Mouse (Mus musculus) midbrain, embryonic 11.5 days (tissue): ENCODE data around the gene Rnf183. TPM values are rescaled to one million over a fixed set of nuclear protein-coding genes. Genes with fewer than 3 reads are reported as not detected.

ENCODE experiments used
- polyA plus RNA-seq: library from polyadenylated mRNA; unstranded; fragments of >200 nt; fragmentation: Nextera tagmentation; extraction: Ambion mirVana; gene quantifications from 2 replicates; pipeline ENCODE4 v1.2.1, GENCODE M21; 2014

The Rnf183 gene
- polyA plus RNA-seq, 1 experiment from 2014 or later = not detected

Other genes with a start within 250 kb of the Rnf183 start
- 29.3 and 35.7 TPM in 2 replicates for gene Zfp37, start 204.2 kb downstream of the Rnf183 start, polyA plus RNA-seq
- 9.1 and 10.2 TPM in 2 replicates for gene Slc31a2, start 172.7 kb downstream of the Rnf183 start, polyA plus RNA-seq
- gene Fkbp15, start 74.7 kb downstream of the Rnf183 start, polyA plus RNA-seq = 17.9 and 19.6 TPM in 2 replicates
- 50.2 and 52.4 TPM in 2 replicates for gene Slc31a1, start 74.5 kb downstream of the Rnf183 start, polyA plus RNA-seq
- gene Cdc26, start 26.6 kb downstream of the Rnf183 start, polyA plus RNA-seq = 176 and 178 TPM in 2 replicates
- 28.0 and 29.9 TPM in 2 replicates for gene Prpf4, start 26.5 kb downstream of the Rnf183 start, polyA plus RNA-seq
- 6.3 and 7.9 TPM in 2 replicates for gene Wdr31, start 35.6 kb upstream of the Rnf183 start, polyA plus RNA-seq
- 0.46 and 0.66 TPM in 2 replicates for gene Bspry, start 44.8 kb upstream of the Rnf183 start, polyA plus RNA-seq
- 10.8 and 12.1 TPM in 2 replicates for gene Hdhd3, start 68.2 kb upstream of the Rnf183 start, polyA plus RNA-seq
- gene Alad, start 84.7 kb upstream of the Rnf183 start, polyA plus RNA-seq = 86.8 and 90.8 TPM in 2 replicates
- gene Pole3, start 89.8 kb upstream of the Rnf183 start, polyA plus RNA-seq = 137 TPM in 2 replicates
- gene 4933430I17Rik, start 90.1 kb upstream of the Rnf183 start, polyA plus RNA-seq = 1.1 and 1.8 TPM in 2 replicates
- 22.3 and 23.9 TPM in 2 replicates for gene Rgs3, start 124.6 kb upstream of the Rnf183 start, polyA plus RNA-seq